Mouse (Mus musculus): ENCODE results near the gene Mon2.
"Not testable (repeated sequence)": the region's sequence is repeated elsewhere in the genome, so short reads cannot be mapped to it uniquely, and the experiment has no call there.

Gene Mon2

GRCm38 (mm10) chr10:122990606-122991005 is 85.7 kb downstream of the Mon2 start:
- DNase-seq, result peak; percentile 21 to 35

- peak in 1 of 2 experiments; percentile 26 for DNase-seq
Observed at GRCm38 (mm10) chr10:122989916-122990315, 86.4 kb downstream of the Mon2 start.

- no peak for DNase-seq
Observed at GRCm38 (mm10) chr10:122988372-122988771, 87.9 kb downstream of the Mon2 start.

GRCm38 (mm10) chr10:122987671-122988128 is 88.6 kb downstream of the Mon2 start:
- peak; percentile 38 for DNase-seq

- DNase-seq, result peak; percentile 86 to 90
Observed at GRCm38 (mm10) chr10:122986320-122987225, 89.7 kb downstream of the Mon2 start.

GRCm38 (mm10) chr10:122985515-122986319 is 90.6 kb downstream of the Mon2 start:
- peak; percentile 76 to 87 for DNase-seq

GRCm38 (mm10) chr10:122985252-122985514 is 91.1 kb downstream of the Mon2 start:
- peak in 1 of 2 experiments; percentile 38 for DNase-seq

- DNase-seq, result no peak
Observed at GRCm38 (mm10) chr10:122984531-122985251, 91.6 kb downstream of the Mon2 start.

- no peak for DNase-seq
Observed at GRCm38 (mm10) chr10:122983579-122984530, 92.5 kb downstream of the Mon2 start.

GRCm38 (mm10) chr10:122982909-122983578 is 93.3 kb downstream of the Mon2 start:
- peak in 1 of 2 experiments; percentile 31 for DNase-seq

- DNase-seq, result no peak
Observed at GRCm38 (mm10) chr10:122980123-122980522, 96.2 kb downstream of the Mon2 start.

- DNase-seq, result no peak
Observed at GRCm38 (mm10) chr10:122979356-122979755, 96.9 kb downstream of the Mon2 start.

GRCm38 (mm10) chr10:122976038-122976437 is 100.3 kb downstream of the Mon2 start:
- DNase-seq, result no peak

GRCm38 (mm10) chr10:122973241-122973640 is 103.1 kb downstream of the Mon2 start:
- DNase-seq, result no peak

GRCm38 (mm10) chr10:122970188-122970587 is 106.1 kb downstream of the Mon2 start:
- no peak for DNase-seq

GRCm38 (mm10) chr10:122966421-122966820 is 109.9 kb downstream of the Mon2 start:
- DNase-seq, result no peak

- DNase-seq, result not testable (repeated sequence)
Observed at GRCm38 (mm10) chr10:122965650-122966049, 110.7 kb downstream of the Mon2 start.

- DNase-seq, result no peak
Observed at GRCm38 (mm10) chr10:122964241-122964636, 112.1 kb downstream of the Mon2 start.

GRCm38 (mm10) chr10:122963463-122964240 is 112.7 kb downstream of the Mon2 start:
- peak in 1 of 2 experiments; percentile 32 for DNase-seq

- DNase-seq, result no peak
Observed at GRCm38 (mm10) chr10:122962651-122963050, 113.7 kb downstream of the Mon2 start.
